Mouse (Mus musculus) midbrain, embryonic 11.5 days (tissue): ENCODE results near the gene Rtkn2. TPM values are rescaled to one million over a fixed set of nuclear protein-coding genes. Genes with fewer than 3 reads are reported as not detected.

Experiments
- ATAC-seq: fragments of 200-750 bp; cut with Nextera tagmentation; 2 replicates; pipeline ENCODE4 v1.8.0; 2017; ENCODE audit warnings: moderate TSS enrichment, moderate library complexity; ENCODE audit not compliant: low FRiP score
- DNase-seq: peaks from one replicate; pipeline ENCODE4 v3.0.0; 2015; ENCODE audit warnings: low spot score; ENCODE audit errors: missing footprints
- H3K27ac ChIP-seq: fragments of 300-500 bp; sonication (generic); 2 replicates; pipeline ENCODE4 v1.5.1; 2014; ENCODE audit warnings: low read depth, low read length
- H3K27me3 ChIP-seq: fragments of 300-500 bp; sonication (generic); 2 replicates; pipeline ENCODE4 v1.6.1; 2014; ENCODE audit warnings: mild to moderate bottlenecking, low read length, moderate library complexity, mixed read lengths; ENCODE audit not compliant: control insufficient read depth, insufficient read depth
- H3K36me3 ChIP-seq: fragments of 300-500 bp; sonication (generic); 2 replicates; pipeline ENCODE4 v1.6.1; 2014; ENCODE audit warnings: mild to moderate bottlenecking, low read length, moderate library complexity, mixed read lengths; ENCODE audit not compliant: control insufficient read depth, insufficient read depth
- H3K4me1 ChIP-seq: fragments of 300-500 bp; sonication (generic); 2 replicates; pipeline ENCODE4 v1.6.1; 2014; ENCODE audit warnings: low read length; ENCODE audit not compliant: control insufficient read depth, insufficient read depth
- H3K4me2 ChIP-seq: fragments of 300-500 bp; sonication (generic); 2 replicates; pipeline ENCODE4 v1.6.1; 2014; ENCODE audit warnings: mild to moderate bottlenecking, moderate library complexity
- H3K4me3 ChIP-seq: fragments of 300-500 bp; sonication (generic); 2 replicates; pipeline ENCODE4 v1.5.1; 2014; ENCODE audit warnings: low read depth, low read length
- H3K9ac ChIP-seq: fragments of 300-500 bp; sonication (generic); 2 replicates; pipeline ENCODE4 v1.6.1; 2014; ENCODE audit warnings: low read length
- H3K9me3 ChIP-seq: fragments of 300-500 bp; sonication (generic); 2 replicates; pipeline ENCODE4 v1.6.1; 2016; ENCODE audit warnings: low read length; ENCODE audit not compliant: control insufficient read depth
- WGBS: fragments of 180-500 bp; shearing (Covaris S2); extraction: QIAGEN DNeasy Blood & Tissue Kit; methylation state at CpG from one replicate; pipeline ENCODE4 v1.1.7; 2014; 5-methylcytosine and 5-hydroxymethylcytosine counted together
- polyA plus RNA-seq: library from polyadenylated mRNA; unstranded; fragments of >200 nt; fragmentation: Nextera tagmentation; extraction: Ambion mirVana; gene quantifications from 2 replicates; pipeline ENCODE4 v1.2.1, GENCODE M21; 2014

Gene Rtkn2
- polyA plus RNA-seq, 1 experiment from 2014 or later = 19.9 TPM

- no peak overlapping the region for H3K4me2 ChIP-seq
- WGBS = 95% methylated on average over 2 of the region's 2 CpGs
- DNase-seq = no peak
- H3K4me3 ChIP-seq = no peak overlapping the region
- no peaks in the 10 kb centered on the region for H3K36me3 ChIP-seq
- no peak for ATAC-seq
- no peak overlapping the region for H3K27ac ChIP-seq
- H3K9ac ChIP-seq = no peak overlapping the region
- H3K9me3 ChIP-seq = no peaks in the 10 kb centered on the region
- no peaks in the 10 kb centered on the region for H3K27me3 ChIP-seq
- no peaks in the 10 kb centered on the region for H3K4me1 ChIP-seq
Measured at GRCm38 (mm10) chr10:67955982-67956381, 23.4 kb upstream of the Rtkn2 start.

- WGBS = 87% methylated on average over 3 of the region's 3 CpGs
- no peak for DNase-seq
- Histone ChIP-seq H3K9ac (no peak overlapping the region), H3K4me2 (no peak overlapping the region), H3K27ac (no peak overlapping the region), H3K9me3 (no peaks in the 10 kb centered on the region), H3K27me3 (no peaks in the 10 kb centered on the region), H3K36me3 (no peaks in the 10 kb centered on the region), H3K4me1 (peaks cover 12% of the 10 kb centered on the region), H3K4me3 (no peak overlapping the region)
- no peak for ATAC-seq
Measured at GRCm38 (mm10) chr10:67959982-67960381, 19.4 kb upstream of the Rtkn2 start.

GRCm38 (mm10) chr10:67962496-67962895, 16.9 kb upstream of the Rtkn2 start:
- Histone ChIP-seq H3K27ac (no peak overlapping the region), H3K27me3 (no peaks in the 10 kb centered on the region), H3K4me2 (no peak overlapping the region), H3K9ac (no peak overlapping the region), H3K4me1 (peaks cover 16% of the 10 kb centered on the region), H3K4me3 (no peak overlapping the region), H3K9me3 (no peaks in the 10 kb centered on the region), H3K36me3 (no peaks in the 10 kb centered on the region)
- ATAC-seq (no peak), DNase-seq (no peak)
- 32% methylated on average over 10 of the region's 10 CpGs for WGBS

GRCm38 (mm10) chr10:67964060-67964459, 15.3 kb upstream of the Rtkn2 start:
- DNase-seq (peak; percentile 88), ATAC-seq (peak; percentile 63; the same call in 1 of the 2 replicates)
- no peak overlapping the region for H3K9ac ChIP-seq
- WGBS = 16% methylated on average over 8 of the region's 8 CpGs
- no peaks in the 10 kb centered on the region for H3K36me3 ChIP-seq
- peak overlapping the region; percentile 9; the same call in 1 of the 2 replicates for H3K4me2 ChIP-seq
- no peaks in the 10 kb centered on the region for H3K27me3 ChIP-seq
- H3K9me3 ChIP-seq = no peaks in the 10 kb centered on the region
- H3K4me1 ChIP-seq = peaks cover 16% of the 10 kb centered on the region
- no peak overlapping the region for H3K27ac ChIP-seq
- no peak overlapping the region for H3K4me3 ChIP-seq

- Histone ChIP-seq H3K27me3 (no peaks in the 10 kb centered on the region), H3K27ac (no peak overlapping the region), H3K4me3 (no peak overlapping the region), H3K36me3 (no peaks in the 10 kb centered on the region), H3K4me2 (no peak overlapping the region), H3K4me1 (peaks cover 16% of the 10 kb centered on the region), H3K9ac (no peak overlapping the region), H3K9me3 (no peaks in the 10 kb centered on the region)
- no peak for ATAC-seq
- DNase-seq = no peak
- 82% methylated on average over 4 of the region's 4 CpGs for WGBS
Measured at GRCm38 (mm10) chr10:67965251-67965986, 14.0 kb upstream of the Rtkn2 start.

GRCm38 (mm10) chr10:67966102-67966501, 13.3 kb upstream of the Rtkn2 start:
- Histone ChIP-seq H3K9ac (no peak overlapping the region), H3K27ac (no peak overlapping the region; the same call in 1 of the 2 replicates), H3K4me1 (peaks cover 16% of the 10 kb centered on the region), H3K27me3 (no peaks in the 10 kb centered on the region), H3K9me3 (no peaks in the 10 kb centered on the region), H3K4me2 (no peak overlapping the region), H3K36me3 (no peaks in the 10 kb centered on the region), H3K4me3 (no peak overlapping the region)
- 29% methylated on average over 6 of the region's 6 CpGs for WGBS
- ATAC-seq = no peak
- DNase-seq = no peak

GRCm38 (mm10) chr10:67966983-67967382, 12.4 kb upstream of the Rtkn2 start:
- ATAC-seq (no peak), DNase-seq (no peak)
- Histone ChIP-seq H3K36me3 (no peaks in the 10 kb centered on the region), H3K4me3 (no peak overlapping the region), H3K4me1 (peaks cover 16% of the 10 kb centered on the region), H3K9me3 (no peaks in the 10 kb centered on the region), H3K27ac (no peak overlapping the region), H3K4me2 (no peak overlapping the region), H3K27me3 (no peaks in the 10 kb centered on the region), H3K9ac (no peak overlapping the region)
- 77% methylated on average over 2 of the region's 2 CpGs for WGBS

- DNase-seq (no peak), ATAC-seq (no peak)
- H3K36me3 ChIP-seq = no peaks in the 10 kb centered on the region
- H3K27ac ChIP-seq = no peak overlapping the region
- no peak overlapping the region for H3K9ac ChIP-seq
- H3K4me2 ChIP-seq = no peak overlapping the region
- no peaks in the 10 kb centered on the region; the same call in 1 of the 2 replicates for H3K4me1 ChIP-seq
- H3K27me3 ChIP-seq = no peaks in the 10 kb centered on the region
- WGBS = 71% methylated on average over 11 of the region's 11 CpGs
- H3K4me3 ChIP-seq = no peak overlapping the region
- no peaks in the 10 kb centered on the region for H3K9me3 ChIP-seq
Measured at GRCm38 (mm10) chr10:67971166-67971796, 8.1 kb upstream of the Rtkn2 start.

- ATAC-seq (no peak), DNase-seq (no peak)
- H3K9ac ChIP-seq = no peak overlapping the region
- WGBS = 66% methylated on average over 4 of the region's 4 CpGs
- no peaks in the 10 kb centered on the region for H3K27me3 ChIP-seq
- no peaks in the 10 kb centered on the region for H3K9me3 ChIP-seq
- H3K4me3 ChIP-seq = no peak overlapping the region
- H3K27ac ChIP-seq = no peak overlapping the region
- H3K4me2 ChIP-seq = no peak overlapping the region
- H3K4me1 ChIP-seq = peaks cover 3% of the 10 kb centered on the region; the same call in 1 of the 2 replicates
- H3K36me3 ChIP-seq = no peaks in the 10 kb centered on the region
Measured at GRCm38 (mm10) chr10:67977271-67977670, 2.1 kb upstream of the Rtkn2 start.
